In the genomic region with DNA sequence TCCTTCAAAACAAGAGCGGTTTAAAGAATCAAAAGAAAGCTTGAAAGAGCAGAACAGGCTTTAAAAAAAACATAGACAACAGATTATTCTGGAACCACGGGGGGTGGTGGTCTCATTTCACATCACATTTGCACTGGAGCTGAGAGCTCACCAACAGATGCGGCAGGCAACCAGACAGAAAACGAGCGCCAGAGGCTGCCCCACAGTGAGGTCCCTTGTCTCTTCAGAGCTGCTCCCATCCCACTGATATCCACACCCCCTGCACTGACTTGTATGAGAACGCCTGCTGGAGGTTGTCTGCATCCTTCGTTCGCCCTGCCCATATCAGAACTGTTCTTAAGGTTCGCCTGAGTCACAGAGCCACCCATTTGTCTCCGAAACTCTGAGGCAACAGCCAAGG, we compare ENCODE assay signal across 14 mouse cellular contexts.
A peak's percentile ranks its signal among the peaks of the same experiment; 100 is the strongest.
DNase-seq lines count a peak whose midpoint lies in the region; ATAC-seq and TF ChIP-seq lines count a peak whose summit lies in the region.
"Had no signal": no experiment of that assay in that cellular context is flagged by ENCODE, and none has a peak within 500 bp of the region (broad histone marks: within the 10 kb centered on the region; RNA-seq: fewer than 3 reads in every experiment).

No protein-coding gene starts in this region.

- H3K27ac ChIP-seq in forebrain, embryonic 10.5 days, result peak overlapping the region; percentile 75
- H3K27ac ChIP-seq in forebrain, embryonic 11.5 days (ENCODE audit: low read depth, low read length), result no peak overlapping the region
- 0 out of 2 replicates have a peak overlapping the region, but pooled peaks have one; percentile 5 for H3K27ac ChIP-seq in forebrain, embryonic 15.5 days (replicated peaks)
- no peak overlapping the region for H3K27ac ChIP-seq in midbrain, embryonic 13.5 days
- H3K27ac ChIP-seq: embryonic facial prominence, embryonic 15.5 days; kidney, embryonic 15.5 days; stomach, embryonic 15.5 days had no signal

- ATAC-seq in forebrain, embryonic 11.5 days (replicated peaks; ENCODE audit: low FRiP score), result no peak
- no peak for ATAC-seq in forebrain, embryonic 15.5 days (replicated peaks)
- peak; percentile 43; the same call in 1 of the 2 replicates for ATAC-seq in midbrain, embryonic 13.5 days

- TF ChIP-seq CTCF in brain, embryonic 14.5 days (IDR thresholded peaks at IDR 0.05; ENCODE audit: borderline replicate concordance, extremely low read depth, insufficient read depth, insufficient read length), result no peak

- no peak overlapping the region; the same call in 1 of the 2 replicates for H3K9ac ChIP-seq in forebrain, embryonic 11.5 days (ENCODE audit: low read length)
- no peak overlapping the region for H3K9ac ChIP-seq in forebrain, embryonic 15.5 days (replicated peaks)
- no peak overlapping the region for H3K9ac ChIP-seq in midbrain, embryonic 13.5 days (replicated peaks)
- H3K9ac ChIP-seq: embryonic facial prominence, embryonic 15.5 days; kidney, embryonic 15.5 days; stomach, embryonic 15.5 days had no signal

- H3K36me3 ChIP-seq in forebrain, embryonic 10.5 days (replicated peaks), result peaks cover 38% of the 10 kb centered on the region
- peaks cover 2% of the 10 kb centered on the region; the same call in 1 of the 2 replicates for H3K36me3 ChIP-seq in forebrain, embryonic 11.5 days (ENCODE audit: control insufficient read depth, insufficient read depth, low read length)
- peaks cover 8% of the 10 kb centered on the region; the same call in 1 of the 2 replicates for H3K36me3 ChIP-seq in forebrain, embryonic 15.5 days
- no peaks in the 10 kb centered on the region for H3K36me3 ChIP-seq in midbrain, embryonic 13.5 days
- H3K36me3 ChIP-seq: embryonic facial prominence, embryonic 15.5 days; kidney, embryonic 15.5 days; stomach, embryonic 15.5 days had no signal

- no peak overlapping the region for H3K4me3 ChIP-seq in forebrain, embryonic 10.5 days
- no peak overlapping the region for H3K4me3 ChIP-seq in forebrain, embryonic 11.5 days (ENCODE audit: low read depth, low read length)
- H3K4me3 ChIP-seq in forebrain, embryonic 15.5 days, result no peak overlapping the region
- H3K4me3 ChIP-seq in midbrain, embryonic 13.5 days (replicated peaks), result no peak overlapping the region
- H3K4me3 ChIP-seq: embryonic facial prominence, embryonic 15.5 days; kidney, embryonic 15.5 days; stomach, embryonic 15.5 days had no signal

- peak; percentile 19 for DNase-seq in forebrain, embryonic 10.5 days (ENCODE audit: extremely low spot score, low spot score)
- DNase-seq in forebrain, embryonic 11.5 days (ENCODE audit: low spot score), result no peak
- DNase-seq in brain, embryonic 14.5 days (ENCODE audit: low read depth), result peak; percentile 54
- no peak for DNase-seq in lung, postnatal 36 days
- no peak for DNase-seq in adipocyte (ENCODE audit: low spot score)
- DNase-seq in testis, postnatal 14 days (ENCODE audit: low spot score), result no peak
- DNase-seq: cerebellum, adult 9-10 months; layer of hippocampus, postnatal 36 days; right cerebral cortex, postnatal 4 days had no signal

- H3K4me1 ChIP-seq in forebrain, embryonic 10.5 days, result peaks cover 69% of the 10 kb centered on the region
- H3K4me1 ChIP-seq in forebrain, embryonic 11.5 days (replicated peaks; ENCODE audit: control insufficient read depth, insufficient read depth, low read length), result peaks cover 4% of the 10 kb centered on the region; the same call in 1 of the 2 replicates
- H3K4me1 ChIP-seq in forebrain, embryonic 15.5 days, result peaks cover 47% of the 10 kb centered on the region
- H3K4me1 ChIP-seq in midbrain, embryonic 13.5 days (replicated peaks), result peaks cover 40% of the 10 kb centered on the region
- H3K4me1 ChIP-seq: embryonic facial prominence, embryonic 15.5 days; kidney, embryonic 15.5 days; stomach, embryonic 15.5 days had no signal

- 0 out of 2 replicates have a peak, but pooled peaks cover 3% of the 10 kb centered on the region for H3K9me3 ChIP-seq in forebrain, embryonic 10.5 days
- no peaks in the 10 kb centered on the region for H3K9me3 ChIP-seq in forebrain, embryonic 11.5 days (ENCODE audit: control insufficient read depth, low read length)
- H3K9me3 ChIP-seq in forebrain, embryonic 15.5 days, result no peaks in the 10 kb centered on the region
- H3K9me3 ChIP-seq in midbrain, embryonic 13.5 days, result no peaks in the 10 kb centered on the region
- H3K9me3 ChIP-seq: embryonic facial prominence, embryonic 15.5 days; kidney, embryonic 15.5 days; stomach, embryonic 15.5 days had no signal

- no peaks in the 10 kb centered on the region for H3K27me3 ChIP-seq in forebrain, embryonic 10.5 days (ENCODE audit: poor library complexity, severe bottlenecking)
- H3K27me3 ChIP-seq in forebrain, embryonic 11.5 days (ENCODE audit: control insufficient read depth, insufficient read depth, low read length), result no peaks in the 10 kb centered on the region
- H3K27me3 ChIP-seq in forebrain, embryonic 15.5 days, result no peaks in the 10 kb centered on the region
- no peaks in the 10 kb centered on the region for H3K27me3 ChIP-seq in midbrain, embryonic 13.5 days
- H3K27me3 ChIP-seq: embryonic facial prominence, embryonic 15.5 days; kidney, embryonic 15.5 days; stomach, embryonic 15.5 days had no signal

- no peak overlapping the region for H3K4me2 ChIP-seq in forebrain, embryonic 11.5 days (ENCODE audit: low read depth, low read length, severe bottlenecking)
- H3K4me2 ChIP-seq in forebrain, embryonic 15.5 days (replicated peaks), result no peak overlapping the region
- H3K4me2 ChIP-seq in midbrain, embryonic 13.5 days (replicated peaks), result no peak overlapping the region
- H3K4me2 ChIP-seq: embryonic facial prominence, embryonic 15.5 days; kidney, embryonic 15.5 days; stomach, embryonic 15.5 days had no signal

- no peak for TF ChIP-seq POLR2A in brain, embryonic 14.5 days (IDR thresholded peaks at IDR 0.05; ENCODE audit: borderline replicate concordance, extremely low read depth, insufficient read depth, insufficient read length, poor library complexity, severe bottlenecking)

- 39% methylated on average over 10 of the region's 10 CpGs for WGBS in forebrain, embryonic 10.5 days
- 26% methylated on average over 10 of the region's 10 CpGs for WGBS in forebrain, embryonic 11.5 days
- WGBS in forebrain, embryonic 15.5 days, result 31% methylated on average over 10 of the region's 10 CpGs
- 30% methylated on average over 10 of the region's 10 CpGs for WGBS in midbrain, embryonic 13.5 days

Comparison
In these comparisons a context has a peak if more than half of its experiments do, and no peak if none do; other contexts are left out.
1. DNase-seq: peak in forebrain, embryonic 10.5 days (single experiment) and brain, embryonic 14.5 days (single experiment); none in forebrain, embryonic 11.5 days (single experiment), lung, postnatal 36 days (single experiment), adipocyte (single experiment) and testis, postnatal 14 days (single experiment).
2. H3K27ac ChIP-seq: peak in forebrain, embryonic 10.5 days (single experiment) and forebrain, embryonic 15.5 days (single experiment); none in forebrain, embryonic 11.5 days (single experiment) and midbrain, embryonic 13.5 days (single experiment).